Mouse (Mus musculus): ENCODE measurements around the gene Pkd1l1.

Pkd1l1 gene

DNA sequence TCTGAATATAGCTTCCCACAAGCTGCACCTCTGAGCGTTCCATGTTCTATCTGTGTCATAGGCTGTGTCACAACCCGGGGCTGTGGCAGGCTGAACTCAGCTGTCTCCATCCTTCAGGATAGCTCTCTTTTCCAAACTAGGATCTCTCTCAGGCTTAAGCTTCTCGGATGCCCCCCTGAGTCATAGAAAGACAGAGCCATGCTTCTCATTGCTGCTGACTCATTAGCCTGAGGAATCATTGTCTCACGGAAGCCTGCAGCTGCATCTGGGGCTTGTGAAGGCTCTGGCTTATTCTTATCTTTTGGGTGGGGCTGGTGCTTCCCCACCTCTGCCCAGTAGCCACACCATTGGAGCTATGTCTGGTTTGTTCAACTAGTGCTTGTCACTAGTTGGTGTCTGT is 151.7 kb downstream of the Pkd1l1 start:
- DNase-seq (ENCODE audit: low spot score): no peak

DNA sequence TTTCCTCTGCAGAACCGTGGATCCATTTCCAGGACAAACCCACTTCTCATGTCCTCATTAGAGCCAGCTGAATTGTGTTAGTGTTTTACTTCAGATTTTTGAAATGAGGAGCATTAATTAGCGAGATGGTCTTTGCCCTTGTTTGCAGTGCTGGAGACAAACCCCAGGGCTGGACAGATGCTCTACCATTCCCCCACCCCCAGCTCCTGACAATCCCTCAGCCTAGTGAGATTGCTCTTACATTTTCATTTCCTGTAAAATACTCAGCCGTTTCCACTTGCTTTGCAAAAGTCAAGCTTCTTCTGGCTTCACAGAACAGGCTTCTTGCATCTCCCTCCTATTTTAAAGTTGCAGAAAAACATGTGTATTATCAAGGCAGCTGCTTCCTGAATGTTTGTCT is 155.7 kb downstream of the Pkd1l1 start:
- no peak for DNase-seq (ENCODE audit: low spot score)

DNA sequence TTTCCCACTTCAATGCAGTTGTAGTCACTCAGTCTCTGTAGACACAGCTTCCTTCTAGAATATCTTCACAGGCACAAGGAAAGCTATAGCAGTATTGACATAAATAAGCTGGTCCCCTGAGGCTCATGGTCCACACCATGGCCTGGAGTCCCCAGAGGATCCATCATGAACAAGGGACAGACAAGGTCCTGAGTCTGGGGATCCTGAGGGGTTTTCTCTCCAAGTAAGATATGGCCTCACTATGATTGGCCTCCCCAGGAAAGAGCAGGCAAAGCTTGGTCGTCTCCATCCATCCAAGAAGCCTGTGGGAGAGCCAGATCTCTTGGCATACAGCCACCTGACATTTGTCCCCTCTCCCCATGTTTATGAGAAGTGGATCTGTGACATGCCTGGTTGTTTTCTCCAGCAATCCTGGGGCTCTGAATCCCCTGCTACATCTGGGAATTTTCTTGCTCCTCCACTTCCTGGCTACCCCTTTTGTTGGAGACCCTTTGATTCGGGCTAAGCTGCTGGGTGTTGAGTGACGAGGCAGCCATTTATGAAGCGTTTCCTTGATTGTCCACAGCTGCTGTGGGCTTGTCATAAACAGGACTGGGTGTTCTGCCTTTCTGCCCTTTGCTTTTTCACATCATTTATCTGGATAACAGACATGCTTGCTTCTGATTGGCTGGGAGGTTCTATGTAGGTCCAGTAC is 158.8 kb downstream of the Pkd1l1 start:
- DNase-seq (ENCODE audit: low spot score): no peak

DNA sequence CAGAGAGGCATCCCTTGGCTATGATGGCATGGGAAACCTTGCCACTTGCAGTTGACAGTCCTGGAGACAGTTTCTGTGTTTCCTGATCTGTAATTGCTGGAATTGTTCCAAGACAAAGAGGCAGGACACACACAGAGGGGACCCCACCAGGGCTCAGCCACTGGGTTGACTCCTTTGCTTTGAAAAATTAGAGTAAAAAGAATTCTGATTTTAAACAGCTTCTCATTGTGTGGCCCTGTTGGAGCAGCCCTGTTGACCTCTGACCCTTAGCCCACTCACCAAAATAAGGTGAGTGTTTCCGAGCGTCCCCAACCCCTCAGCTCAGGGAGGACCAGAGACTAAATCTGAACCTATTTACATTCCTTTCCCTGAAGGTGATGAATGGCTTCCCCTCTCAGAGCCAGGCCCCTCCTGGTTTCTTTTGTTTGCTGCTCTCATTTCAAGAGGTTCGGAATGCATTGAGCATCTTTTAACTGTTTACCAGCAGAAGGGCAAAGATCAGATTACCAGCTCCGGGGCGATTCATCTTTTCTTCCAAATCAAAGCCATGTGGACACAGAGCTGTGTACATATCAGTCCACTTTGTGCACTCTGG is 161.5 kb downstream of the Pkd1l1 start:
- DNase-seq (ENCODE audit: low spot score): no peak

DNA sequence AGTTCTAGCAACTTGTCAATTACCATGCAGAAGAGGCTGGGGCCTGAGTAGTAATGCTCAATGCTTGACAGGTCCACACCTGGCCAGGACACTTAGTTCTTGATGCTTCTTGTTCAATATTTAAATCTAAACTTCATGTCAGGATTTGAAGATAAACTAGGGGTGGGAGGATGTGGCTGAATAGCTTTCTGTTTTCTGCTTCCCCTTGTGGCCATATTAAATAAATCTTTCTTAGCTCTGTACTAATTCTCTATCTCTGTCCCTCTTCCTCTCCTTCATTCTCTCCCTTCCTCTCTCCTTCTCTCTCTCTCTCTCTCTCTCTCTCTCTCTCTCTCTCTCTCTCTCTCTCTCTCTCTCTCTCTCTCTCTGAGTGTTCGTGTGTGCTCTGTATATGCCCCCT is 163.4 kb downstream of the Pkd1l1 start:
- no peak for DNase-seq (ENCODE audit: low spot score)

DNA sequence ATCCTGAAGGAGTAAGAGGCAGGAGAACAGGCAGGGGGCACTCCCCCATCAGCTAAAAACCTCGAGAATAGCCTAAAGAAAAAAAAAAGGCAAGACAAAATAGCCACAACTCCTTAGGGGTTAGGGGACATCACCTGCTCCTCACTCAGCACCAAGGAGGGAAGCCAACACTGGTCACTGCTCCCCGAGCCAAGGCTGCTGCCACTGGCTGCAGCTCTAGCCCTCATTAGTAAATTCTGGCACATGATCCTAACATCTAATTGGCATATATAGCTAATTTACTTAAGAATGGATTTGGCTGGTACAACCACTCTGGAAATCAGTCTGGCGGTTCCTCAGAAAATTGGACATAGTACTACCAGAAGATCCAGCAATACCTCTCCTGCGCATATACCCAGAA is 166.1 kb downstream of the Pkd1l1 start:
- no peak for DNase-seq (ENCODE audit: low spot score)

DNA sequence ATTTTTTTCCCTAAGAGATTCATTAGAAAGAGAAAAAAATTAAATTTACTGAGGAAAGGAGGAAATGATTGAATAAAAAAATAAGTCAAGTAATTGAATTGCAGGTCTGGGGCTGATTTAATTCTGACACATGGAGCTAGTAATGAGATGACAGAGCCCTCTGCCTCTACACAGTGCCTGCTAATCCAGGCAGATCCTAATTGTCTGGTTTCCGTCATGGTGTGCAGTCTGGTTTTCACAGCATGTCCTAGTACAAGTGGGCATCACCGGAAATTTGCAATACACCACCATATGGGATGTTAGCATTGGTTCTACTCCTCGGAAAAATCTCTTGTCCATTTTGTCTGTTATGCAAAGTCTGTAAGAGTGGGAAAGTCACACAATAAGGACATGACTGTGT is 168.9 kb downstream of the Pkd1l1 start:
- DNase-seq (ENCODE audit: low spot score): no peak

DNA sequence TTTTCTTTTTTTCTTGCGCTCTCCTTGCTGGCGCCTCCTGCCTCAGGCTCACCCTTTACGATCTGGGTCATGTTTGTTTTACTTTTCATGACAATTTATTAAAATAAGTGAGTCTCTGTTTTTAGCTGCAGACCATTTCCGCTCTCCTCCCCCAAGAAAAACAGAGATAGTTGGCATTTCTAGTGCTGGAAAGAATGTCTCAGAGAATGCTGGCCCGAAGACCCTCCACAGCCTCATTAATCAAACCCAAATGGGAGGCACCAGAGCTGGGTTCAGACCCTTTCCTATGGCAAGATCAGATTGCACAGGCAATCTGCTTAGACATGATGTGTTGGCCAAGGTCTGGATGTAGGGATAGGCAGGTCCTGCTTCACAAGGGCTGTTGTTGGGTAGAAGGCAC is 175.6 kb downstream of the Pkd1l1 start:
- no peak for DNase-seq (ENCODE audit: low spot score)

DNA sequence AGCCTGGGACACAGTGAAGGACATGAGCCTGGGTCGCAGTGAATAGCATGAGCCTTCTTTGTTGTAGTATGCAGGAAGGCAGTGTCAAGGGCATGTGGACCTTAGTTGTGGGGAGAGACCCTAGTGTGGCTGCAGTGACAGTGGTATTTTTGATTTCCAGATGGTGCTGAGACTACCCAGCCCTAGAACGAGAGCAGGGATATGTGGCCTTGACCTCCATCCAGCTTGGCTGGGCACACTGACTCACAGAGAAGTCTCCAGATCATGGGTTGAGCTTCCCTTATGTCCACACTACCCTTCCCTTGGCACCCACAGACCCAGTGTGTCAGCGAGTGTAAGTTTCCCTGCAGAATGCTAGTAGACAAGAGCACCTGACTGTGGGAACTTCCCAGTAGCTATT is 178.0 kb downstream of the Pkd1l1 start:
- no peak for DNase-seq (ENCODE audit: low spot score)

DNA sequence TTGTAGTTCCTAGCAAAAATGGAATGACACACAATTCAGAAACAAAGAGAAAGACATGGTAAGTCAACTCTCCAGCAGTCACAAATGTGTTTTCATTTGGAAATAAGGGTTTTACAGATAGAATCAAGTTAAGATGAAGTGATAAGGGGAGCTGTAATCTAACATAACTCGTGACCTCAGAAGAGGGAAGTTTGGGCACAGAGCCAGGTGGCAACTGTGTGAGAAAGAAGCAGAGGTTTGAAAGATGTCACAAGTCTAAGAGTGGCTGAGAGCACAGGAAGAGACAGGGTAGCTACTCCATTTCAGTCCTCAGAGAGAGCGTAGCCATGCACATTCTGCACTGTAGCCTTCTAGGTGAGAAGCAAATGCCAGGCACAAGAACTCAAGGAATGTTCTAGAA is 180.9 kb downstream of the Pkd1l1 start:
- DNase-seq (ENCODE audit: low spot score): no peak

DNA sequence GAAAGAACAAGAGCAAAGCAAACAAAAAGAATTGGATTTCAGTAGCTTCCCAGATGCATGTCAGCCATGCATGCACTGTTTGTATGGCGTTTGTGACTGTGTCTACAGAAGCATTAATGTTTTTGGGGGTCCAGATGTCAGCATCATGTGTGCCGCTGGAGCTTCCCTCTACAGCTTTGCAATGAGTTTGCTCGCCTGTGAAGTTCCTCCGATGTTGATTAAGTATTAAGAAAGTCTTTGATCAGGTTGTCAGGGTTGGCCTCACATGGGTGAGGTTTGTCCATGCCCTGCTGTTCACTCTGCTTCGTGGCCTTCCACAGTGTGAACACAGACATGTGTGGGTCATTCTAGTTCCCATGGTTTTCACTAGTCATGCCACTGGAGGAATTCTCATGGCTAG is 183.9 kb downstream of the Pkd1l1 start:
- DNase-seq (ENCODE audit: low spot score): no peak

DNA sequence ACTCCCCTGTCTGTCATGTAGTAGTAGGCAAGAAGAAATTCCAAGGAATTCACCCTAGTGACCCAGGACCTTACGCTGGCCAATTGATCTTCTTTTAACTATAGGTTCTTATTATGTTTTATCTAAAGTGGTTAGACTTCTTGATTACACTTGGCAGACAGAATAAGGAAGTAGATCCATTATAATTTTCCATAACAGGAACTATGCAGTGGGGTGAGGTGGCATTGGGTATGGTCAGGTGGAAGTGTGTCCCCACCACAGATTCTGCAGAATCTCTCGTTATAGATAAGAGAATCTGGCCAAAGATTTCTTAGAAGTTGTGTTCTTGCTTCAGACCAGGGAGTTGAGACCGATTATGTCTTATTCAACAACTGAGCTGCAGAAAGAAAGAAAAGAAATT is 185.5 kb downstream of the Pkd1l1 start:
- no peak for DNase-seq (ENCODE audit: low spot score)

DNA sequence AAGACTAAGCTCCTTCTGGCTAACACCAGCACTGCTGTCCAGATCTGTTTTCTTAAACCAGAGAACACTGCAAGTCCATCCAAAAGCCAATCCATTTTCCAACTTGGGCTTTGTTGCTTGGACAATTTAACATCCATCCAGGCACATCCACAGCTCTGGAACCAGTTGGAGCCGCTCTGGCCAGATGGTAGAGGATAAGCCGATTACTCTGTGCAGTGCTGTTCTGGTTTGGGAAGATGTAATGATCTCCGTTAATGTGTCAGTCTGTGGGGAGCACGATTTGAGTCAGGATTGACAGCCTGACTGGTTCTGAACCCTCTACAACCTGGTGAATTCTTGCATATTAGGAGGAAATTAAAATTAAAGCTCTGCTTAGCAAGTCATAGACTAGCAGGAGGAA is 188.7 kb downstream of the Pkd1l1 start:
- no peak for DNase-seq (ENCODE audit: low spot score)

DNA sequence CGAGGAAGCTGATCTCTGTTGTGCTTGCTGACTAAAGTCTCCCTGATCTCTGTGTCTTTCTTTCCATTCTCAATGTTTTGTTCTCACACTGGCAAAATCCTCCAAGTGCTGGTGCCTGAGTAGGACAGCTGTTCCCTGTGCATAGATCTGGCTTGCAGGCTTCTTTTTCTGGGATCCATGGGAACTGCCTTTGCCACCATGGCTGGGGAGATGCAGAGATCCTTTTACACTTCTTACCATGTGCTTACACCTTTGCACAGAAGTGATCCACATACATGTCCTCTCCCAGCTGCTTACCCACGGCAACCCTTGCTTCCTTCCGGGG is 191.0 kb downstream of the Pkd1l1 start:
- no peak for DNase-seq (ENCODE audit: low spot score)

DNA sequence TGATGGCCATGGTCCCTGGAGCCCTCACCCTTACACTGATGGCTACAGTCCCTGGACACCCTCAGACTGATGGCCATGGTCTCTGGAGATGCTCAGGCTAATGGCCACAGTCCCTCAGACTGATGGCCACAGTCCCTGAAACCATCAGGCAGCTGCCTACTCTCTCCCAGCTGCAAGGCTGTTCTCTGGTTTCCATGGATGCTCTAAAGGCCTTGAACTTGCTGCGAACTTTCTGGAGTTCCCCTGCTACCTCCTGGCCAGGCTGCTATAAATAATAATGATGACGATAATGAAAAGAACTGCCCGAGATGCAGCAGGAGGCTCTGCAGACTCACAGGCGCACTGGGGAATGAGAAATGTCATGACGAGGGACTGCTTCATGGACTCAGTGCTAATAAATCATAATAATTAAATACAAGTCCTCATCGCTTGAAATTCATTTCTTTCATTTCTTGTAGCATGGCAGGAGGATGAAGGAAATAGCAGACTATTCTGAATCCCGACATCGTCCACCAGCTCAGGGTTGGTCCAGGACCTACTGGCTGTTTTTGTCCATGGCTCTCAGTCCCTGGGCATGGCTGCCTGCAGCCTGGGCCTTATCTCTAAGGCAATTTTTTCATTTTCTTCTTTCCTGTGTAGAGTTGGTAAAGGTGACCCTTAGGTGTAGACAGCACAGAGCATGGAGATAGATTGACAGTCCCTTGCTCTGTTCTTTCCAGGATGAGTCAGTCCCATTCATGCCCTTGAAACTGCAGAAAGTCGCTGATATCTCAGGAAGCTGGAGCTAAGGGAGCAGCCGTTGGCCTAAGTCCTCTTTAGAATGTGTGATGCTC is 191.5 kb downstream of the Pkd1l1 start:
- no peak for DNase-seq (ENCODE audit: low spot score)

DNA sequence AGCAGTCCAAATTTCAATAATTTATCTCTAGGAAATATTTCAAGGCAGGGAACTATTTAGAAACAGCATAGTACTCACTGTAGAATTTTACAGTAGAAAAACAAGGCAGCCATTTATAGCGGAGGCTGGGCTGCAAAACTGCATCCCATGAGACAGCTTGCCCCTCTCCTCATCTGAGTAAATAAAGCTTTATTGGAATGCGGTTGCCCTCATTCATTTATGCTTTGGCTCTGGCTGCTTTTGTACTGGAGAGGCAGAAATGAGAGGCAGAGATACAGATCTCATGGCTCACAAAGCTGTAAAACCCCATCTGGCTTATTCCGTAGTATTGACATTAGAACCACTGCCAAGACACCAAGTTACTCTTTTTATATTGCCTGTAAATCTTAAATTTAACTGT is 193.6 kb downstream of the Pkd1l1 start:
- DNase-seq (ENCODE audit: low spot score): no peak
